Mouse (Mus musculus) spleen, postnatal 14 days (tissue): ENCODE results near the gene Fbxo7.
A peak's percentile ranks its signal among the peaks of the same experiment; 100 is the strongest.

Source experiments
- DNase-seq, 2 experiments: peaks; one replicate each; pipeline ENCODE4 v3.0.0; 2021 to 2022; ENCODE audit warnings: low spot score in 2 of 2

Gene Fbxo7

DNA sequence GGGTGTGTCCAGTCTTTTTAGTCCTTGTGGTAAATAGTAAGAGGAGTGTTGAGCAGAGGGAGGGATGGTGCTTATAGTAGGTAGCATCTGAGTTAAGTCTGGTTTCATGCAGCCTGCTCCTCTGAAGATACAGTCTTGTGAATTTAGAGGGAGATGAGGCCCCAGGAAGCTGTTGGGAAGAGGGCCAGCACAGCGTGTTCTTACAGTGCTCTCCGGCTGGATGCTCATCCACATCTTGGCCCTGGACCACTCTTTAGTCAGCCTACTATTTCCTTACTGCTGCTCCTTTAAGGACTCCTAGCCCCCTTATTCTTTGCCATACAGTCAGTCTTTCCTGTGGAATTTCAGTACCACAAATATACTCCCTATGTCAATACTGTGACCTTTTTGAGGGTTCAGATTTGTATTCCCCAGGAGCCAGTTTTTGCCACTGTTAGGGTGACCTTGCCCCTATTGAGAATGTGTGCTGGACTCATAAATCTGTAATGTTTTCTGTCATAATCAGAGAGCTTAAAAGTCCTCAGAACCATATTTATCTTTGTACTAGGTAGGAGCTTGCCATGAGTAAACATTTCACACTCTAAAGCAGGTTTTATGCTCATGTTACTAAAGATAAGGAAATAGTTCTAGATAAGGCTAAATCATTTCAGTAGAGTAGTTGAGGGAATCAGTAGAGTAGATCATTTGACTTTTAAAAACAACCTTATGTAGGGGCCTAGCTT lies 12.4 kb downstream of the Fbxo7 start:
- DNase-seq = no peak

DNA sequence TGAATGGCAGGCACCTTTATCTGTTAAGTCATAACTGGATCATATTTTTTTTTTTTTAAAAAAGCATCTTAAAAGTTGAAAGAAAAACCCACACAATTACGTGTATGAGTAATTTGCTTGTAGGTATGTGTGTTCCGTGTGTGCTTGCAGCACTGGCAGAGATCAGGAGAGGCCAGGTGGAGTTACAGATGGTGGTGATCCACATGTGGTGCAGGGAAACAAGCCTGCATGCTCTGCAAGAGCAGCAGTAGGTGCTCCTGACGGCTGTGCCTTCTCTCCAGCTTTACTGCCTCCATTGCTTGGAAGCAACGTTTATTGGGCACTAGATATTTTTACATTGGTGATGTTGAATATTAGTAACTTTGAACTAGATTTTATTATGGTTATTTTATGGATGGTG lies 21.9 kb downstream of the Fbxo7 start:
- no peak for DNase-seq

DNA sequence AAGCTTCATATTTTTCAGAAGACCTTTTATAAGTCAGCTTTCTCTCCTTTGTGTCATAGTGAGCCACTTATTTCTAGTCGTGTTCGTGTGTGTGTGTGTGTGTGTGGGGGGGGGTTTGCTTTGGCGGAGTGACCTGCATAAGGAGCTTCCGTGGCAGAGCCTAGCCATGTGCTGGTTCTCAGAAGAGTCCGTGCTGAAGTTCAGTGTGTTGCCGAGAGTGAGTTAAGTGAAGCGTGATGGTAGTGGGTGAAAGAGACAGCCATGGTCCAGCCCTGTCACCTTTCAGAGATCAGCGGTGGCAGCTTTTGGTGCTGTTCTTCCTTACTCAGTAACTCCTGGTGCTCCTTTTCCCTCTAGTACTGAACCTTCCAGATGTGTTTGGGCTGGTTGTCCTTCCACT lies 22.3 kb downstream of the Fbxo7 start:
- DNase-seq = no peak

- DNase-seq = no peak
These were observed 24.6 kb downstream of the Fbxo7 start for GRCm38 (mm10) chr10:86046371-86046770.

DNA sequence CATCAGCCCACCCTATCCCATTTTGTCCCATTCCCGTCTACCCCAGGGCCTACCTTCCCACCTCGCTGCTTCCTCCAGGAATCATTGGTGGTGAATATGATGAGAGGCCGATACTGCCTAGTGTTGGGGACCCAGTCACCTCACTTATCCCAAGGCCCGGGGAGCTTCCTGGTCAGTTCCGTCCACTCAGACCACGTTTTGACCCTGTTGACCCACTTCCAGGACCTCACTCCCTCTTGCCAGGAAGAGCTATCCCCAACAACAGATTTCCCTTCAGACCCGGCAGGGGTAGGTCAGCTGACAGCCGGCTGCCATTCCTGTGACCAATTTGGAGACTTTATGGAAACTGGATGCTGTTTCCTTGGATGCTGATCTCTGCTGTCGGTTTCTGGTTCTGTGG lies 26.0 kb downstream of the Fbxo7 start:
- DNase-seq = no peak

GRCm38 (mm10) chr10:86050522-86050921 lies 28.8 kb downstream of the Fbxo7 start:
- DNase-seq = no peak

DNA sequence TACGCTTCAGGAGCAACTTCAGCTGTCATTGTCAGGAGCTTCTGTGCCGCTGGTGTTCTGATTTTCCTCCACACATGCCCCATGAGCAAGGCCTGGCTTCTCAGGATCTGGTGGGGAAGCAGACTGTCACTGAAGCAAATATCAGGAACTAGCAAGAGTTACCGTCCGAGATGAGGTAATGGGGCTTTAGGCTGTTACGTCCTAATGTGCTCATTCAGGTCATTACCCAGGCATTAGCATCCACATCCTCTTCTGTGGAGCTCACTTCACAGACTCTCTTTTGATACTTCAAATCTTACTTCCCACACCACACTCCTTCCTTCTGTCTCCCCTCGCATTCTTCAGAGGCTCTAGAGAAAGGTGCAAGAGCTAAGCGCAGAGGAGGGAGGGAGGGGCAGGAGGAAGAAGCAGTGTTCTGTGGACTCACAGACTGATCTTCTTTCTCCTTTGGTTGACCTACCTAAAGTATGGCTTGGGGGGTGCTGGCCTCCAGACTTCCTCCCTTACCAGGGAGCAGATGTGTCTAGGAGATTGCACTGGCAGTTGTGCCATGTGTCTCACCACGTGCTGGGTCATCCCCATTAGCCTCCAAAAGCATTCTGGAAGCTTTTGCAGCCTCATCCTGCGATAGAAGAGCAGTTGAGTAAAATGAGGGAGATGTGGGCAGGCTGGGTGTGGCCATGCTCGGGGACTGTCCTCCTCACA lies 31.2 kb downstream of the Fbxo7 start:
- no peak for DNase-seq

DNA sequence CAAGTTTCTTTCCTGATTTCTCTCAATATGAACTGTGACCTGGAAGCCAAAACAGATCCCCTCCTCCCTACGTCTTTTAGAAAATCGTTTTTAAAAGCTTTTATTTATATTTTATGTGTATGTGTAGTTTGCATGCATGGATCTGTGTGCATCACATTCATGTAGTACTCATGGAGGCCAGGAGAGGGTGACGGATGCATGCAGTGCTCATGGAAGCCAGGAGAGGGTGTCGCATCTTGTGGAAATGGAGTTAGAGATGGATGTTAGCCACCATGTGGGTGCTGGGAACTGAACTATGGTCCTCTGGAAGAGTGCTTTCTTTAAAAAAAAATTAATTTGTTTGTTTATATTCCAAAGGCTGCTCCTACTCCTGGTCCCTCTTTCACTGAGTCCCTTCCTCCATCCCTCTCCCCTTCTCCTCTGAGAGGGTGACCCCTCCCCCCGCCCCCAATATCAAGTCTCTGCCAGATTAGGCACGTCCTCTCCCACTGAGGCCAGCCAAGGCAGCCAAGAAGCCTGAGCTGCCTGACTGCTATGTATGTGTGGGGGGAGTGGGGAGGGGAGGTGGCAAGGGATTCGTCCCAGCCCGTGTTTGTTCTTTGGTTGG lies 34.6 kb downstream of the Fbxo7 start:
- no peak for DNase-seq

- DNase-seq = no peak
These were observed 35.5 kb downstream of the Fbxo7 start for GRCm38 (mm10) chr10:86057286-86057685.

GRCm38 (mm10) chr10:86057712-86058111 lies 35.9 kb downstream of the Fbxo7 start:
- DNase-seq = no peak

DNA sequence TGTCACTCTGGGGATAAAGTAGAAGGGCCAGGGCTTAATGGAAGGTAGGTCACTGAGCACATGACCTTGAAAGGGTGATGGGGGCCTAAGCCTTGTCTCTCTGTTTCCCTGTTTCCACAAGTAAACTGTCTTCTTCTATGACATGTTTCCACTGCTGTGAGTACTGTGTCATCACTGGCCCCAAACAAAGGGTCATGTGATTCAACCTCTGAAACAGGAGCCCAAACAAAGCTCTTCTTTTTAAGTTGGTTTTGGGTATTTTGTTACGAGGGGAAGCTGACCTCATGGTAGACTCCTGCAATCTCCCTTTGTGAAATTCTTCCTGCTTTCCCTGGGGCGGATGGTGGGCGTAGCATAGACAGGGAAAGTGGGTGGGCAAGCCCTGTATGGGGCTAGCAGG lies 38.5 kb downstream of the Fbxo7 start:
- no peak for DNase-seq

- no peak for DNase-seq
These were observed 40.7 kb downstream of the Fbxo7 start for GRCm38 (mm10) chr10:86062261-86063017.

GRCm38 (mm10) chr10:86063018-86063384 lies 41.2 kb downstream of the Fbxo7 start:
- no peak for DNase-seq

GRCm38 (mm10) chr10:86064937-86065336 lies 43.2 kb downstream of the Fbxo7 start:
- DNase-seq = peak in 1 of 2 experiments; percentile 28

DNA sequence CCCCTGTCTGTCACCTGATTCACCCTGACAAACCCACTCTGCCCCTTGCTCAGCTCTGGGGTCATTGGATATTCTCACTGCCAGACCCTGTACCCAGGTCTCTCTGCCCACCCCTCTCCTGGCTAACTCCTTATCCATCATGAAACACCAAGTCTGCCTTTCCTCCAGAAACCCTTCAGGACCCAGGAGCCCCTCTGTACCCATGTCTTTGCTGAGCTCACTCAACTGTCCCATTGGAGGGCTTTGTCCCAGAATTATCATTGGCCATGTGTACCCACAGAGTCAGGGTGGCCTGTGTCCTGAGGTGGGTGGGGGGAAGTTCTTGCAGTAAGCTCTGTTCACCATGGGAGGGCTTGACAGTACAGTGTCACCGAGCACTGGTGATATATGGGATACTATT lies 43.9 kb downstream of the Fbxo7 start:
- no peak for DNase-seq

DNA sequence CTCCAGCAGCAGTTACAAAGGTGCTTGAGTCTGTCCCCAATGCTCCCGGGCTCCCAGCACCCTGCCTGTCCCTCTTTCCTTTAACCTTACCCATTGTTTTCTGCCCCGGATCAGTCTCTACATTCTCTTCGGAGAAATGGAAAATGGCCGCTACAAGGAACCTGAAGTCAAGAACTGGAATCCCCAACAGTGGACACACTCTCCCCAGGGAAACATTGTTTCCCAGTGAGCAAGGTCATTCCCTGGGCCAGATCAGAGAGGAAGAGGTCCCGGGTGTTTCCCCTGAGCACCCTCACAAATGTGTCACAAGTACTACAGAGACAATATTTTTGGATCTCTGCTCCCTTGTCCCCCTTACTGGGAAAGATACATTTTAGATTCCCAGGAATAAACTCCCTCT lies 44.9 kb downstream of the Fbxo7 start:
- DNase-seq = no peak

- no peak for DNase-seq
These were observed 46.1 kb downstream of the Fbxo7 start for GRCm38 (mm10) chr10:86067911-86068310.

DNA sequence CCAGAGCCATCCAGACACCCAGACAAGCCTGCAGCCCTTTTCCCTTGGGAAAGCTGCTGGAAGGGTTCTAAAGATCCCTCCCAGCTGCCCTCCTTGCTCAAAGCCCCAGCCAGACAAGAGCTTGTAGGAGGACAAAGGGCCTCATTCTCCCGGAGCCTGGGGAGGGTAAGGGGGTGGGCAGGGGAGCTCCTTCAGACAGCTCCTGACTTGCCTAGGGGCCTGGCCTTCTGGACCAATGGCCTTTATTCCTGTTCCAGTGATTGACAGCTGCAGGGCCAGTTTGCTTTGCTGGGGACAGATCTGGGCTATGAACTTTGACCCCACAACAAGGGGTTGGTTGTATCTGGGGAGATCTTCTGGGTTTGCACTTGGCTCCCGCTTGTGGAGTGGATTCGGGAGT lies 47.6 kb downstream of the Fbxo7 start:
- DNase-seq = no peak

GRCm38 (mm10) chr10:86070751-86071150 lies 49.0 kb downstream of the Fbxo7 start:
- DNase-seq = no peak

DNA sequence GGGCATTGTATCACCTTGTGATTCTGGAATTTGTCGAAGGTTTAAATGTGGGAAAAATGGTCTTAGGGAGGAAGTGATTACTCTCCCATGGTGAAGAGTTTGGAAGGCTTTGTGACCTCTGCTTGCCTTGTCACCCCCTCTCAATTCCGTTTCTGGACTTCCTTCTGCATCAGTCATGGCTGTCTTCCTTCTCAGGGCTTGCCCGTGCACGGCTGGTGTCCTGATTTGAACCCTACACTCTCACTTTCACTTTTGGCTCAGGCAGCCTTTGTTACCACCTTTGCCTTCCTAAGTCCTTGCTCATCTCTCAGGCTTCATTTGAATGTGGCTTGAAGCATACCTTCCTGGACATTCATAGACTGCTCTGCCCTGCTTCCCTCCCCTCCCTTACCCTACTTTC lies 52.4 kb downstream of the Fbxo7 start:
- no peak for DNase-seq

GRCm38 (mm10) chr10:86074971-86075711 lies 53.4 kb downstream of the Fbxo7 start:
- no peak for DNase-seq

DNA sequence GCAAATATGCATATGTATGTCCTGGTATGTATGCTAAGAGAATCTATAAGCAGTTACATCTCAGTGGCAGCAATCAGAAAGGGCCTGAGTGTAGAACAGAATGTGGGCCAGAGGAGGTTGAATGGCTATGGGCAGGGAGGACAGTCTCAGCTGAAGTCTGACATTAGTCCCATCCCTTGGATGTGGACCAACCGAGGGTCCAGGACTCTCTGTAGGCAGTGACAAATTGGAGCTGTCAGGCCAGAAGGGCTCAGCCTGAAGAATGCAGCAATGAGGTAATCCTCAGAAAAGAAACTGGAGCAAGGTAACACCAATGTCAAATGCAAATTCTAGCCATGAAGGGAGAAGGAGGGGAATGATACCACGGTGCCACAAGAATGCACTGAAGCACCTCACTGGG lies 55.5 kb downstream of the Fbxo7 start:
- DNase-seq = no peak
